9 mouse cellular contexts compared by ENCODE assay signal in genomic region chr17:79976518-79977100, GRCm38 (mm10).
DNase-seq lines count a peak whose midpoint lies in the region; ATAC-seq and TF ChIP-seq lines count a peak whose summit lies in the region.
"Had no signal": no experiment of that assay in that cellular context is flagged by ENCODE, and none has a peak within 500 bp of the region (broad histone marks: within the 10 kb centered on the region; RNA-seq: fewer than 3 reads in every experiment).

No protein-coding gene starts in this region.

- TF ChIP-seq CTCF in ES-Bruce4 (IDR thresholded peaks at IDR 0.05; ENCODE audit: low read depth, low read length), result no peak
- TF ChIP-seq CTCF in forebrain, postnatal 0 days (IDR thresholded peaks at IDR 0.05; ENCODE audit: low read depth), result no peak

- H3K4me1 ChIP-seq in heart, embryonic 13.5 days, result peaks cover 21% of the 10 kb centered on the region
- peaks cover 9% of the 10 kb centered on the region for H3K4me1 ChIP-seq in ES-Bruce4 (ENCODE audit: control insufficient read depth, insufficient read depth, low read length)
- H3K4me1 ChIP-seq in forebrain, postnatal 0 days (ENCODE audit: insufficient read depth), result no peaks in the 10 kb centered on the region
- H3K4me1 ChIP-seq in liver, embryonic 15.5 days (replicated peaks), result peaks cover 30% of the 10 kb centered on the region

- intact Hi-C loops in heart, postnatal 10 days (cut with DNase I), result no loop called here

- no peaks in the 10 kb centered on the region for H3K36me3 ChIP-seq in heart, embryonic 13.5 days
- H3K36me3 ChIP-seq in ES-Bruce4 (ENCODE audit: control insufficient read depth, insufficient read depth, low read length, poor library complexity, severe bottlenecking), result no peaks in the 10 kb centered on the region
- H3K36me3 ChIP-seq in forebrain, postnatal 0 days (ENCODE audit: insufficient read depth), result no peaks in the 10 kb centered on the region
- no peaks in the 10 kb centered on the region for H3K36me3 ChIP-seq in liver, embryonic 15.5 days (replicated peaks)

- H3K4me2 ChIP-seq in heart, embryonic 13.5 days, result peak overlapping the region; percentile 65
- peak overlapping the region; percentile 47 for H3K4me2 ChIP-seq in forebrain, postnatal 0 days (ENCODE audit: low read depth)
- peak overlapping the region; percentile 59 for H3K4me2 ChIP-seq in liver, embryonic 15.5 days

- no peak for TF ChIP-seq POLR2A in ES-Bruce4 (IDR thresholded peaks at IDR 0.05; ENCODE audit: insufficient read depth, low read length)

- no peaks in the 10 kb centered on the region for H3K27me3 ChIP-seq in heart, embryonic 13.5 days (replicated peaks)
- no peaks in the 10 kb centered on the region for H3K27me3 ChIP-seq in ES-Bruce4 (ENCODE audit: control insufficient read depth, insufficient read depth, low read length, poor library complexity, severe bottlenecking)
- no peaks in the 10 kb centered on the region for H3K27me3 ChIP-seq in forebrain, postnatal 0 days (ENCODE audit: insufficient read depth, low read length)
- H3K27me3 ChIP-seq in liver, embryonic 15.5 days, result no peaks in the 10 kb centered on the region; the same call in 1 of the 2 replicates

- TF ChIP-seq EP300 in ES-Bruce4 (IDR thresholded peaks at IDR 0.05; ENCODE audit: insufficient read depth, low read depth, low read length), result no peak

- ATAC-seq in heart, embryonic 13.5 days (ENCODE audit: extremely low read depth, insufficient number of reproducible peaks, low FRiP score, low TSS enrichment), result no peak
- ATAC-seq in forebrain, postnatal 0 days, result no peak
- no peak for ATAC-seq in liver, embryonic 15.5 days (ENCODE audit: insufficient read depth)

- DNase-seq in heart, postnatal 10 days, result no peak
- no peak for DNase-seq in forebrain, postnatal 0 days
- DNase-seq in thymus, postnatal 14 days, result no peak
- DNase-seq in adrenal gland, postnatal 10 days, result no peak
- DNase-seq in cerebellum, postnatal 14 days, result no peak

- no peak overlapping the region for H3K27ac ChIP-seq in heart, embryonic 13.5 days (replicated peaks)
- peak overlapping the region; percentile 69 for H3K27ac ChIP-seq in ES-Bruce4 (ENCODE audit: insufficient read depth, low read length)
- H3K27ac ChIP-seq in forebrain, postnatal 0 days (ENCODE audit: low read depth, low read length), result no peak overlapping the region
- H3K27ac ChIP-seq in liver, embryonic 15.5 days (replicated peaks), result no peak overlapping the region

- WGBS in heart, embryonic 13.5 days, result 76% methylated on average over 5 of the region's 5 CpGs
- WGBS in forebrain, postnatal 0 days, result 82% methylated on average over 5 of the region's 5 CpGs
- 67% methylated on average over 5 of the region's 5 CpGs for WGBS in liver, embryonic 15.5 days (ENCODE audit: insufficient replicate concordance)

- H3K9ac ChIP-seq in heart, embryonic 13.5 days, result no peak overlapping the region
- H3K9ac ChIP-seq in ES-Bruce4 (ENCODE audit: low read depth, poor library complexity, severe bottlenecking), result no peak overlapping the region
- peak overlapping the region; percentile 11; the same call in 1 of the 2 replicates for H3K9ac ChIP-seq in forebrain, postnatal 0 days
- no peak overlapping the region for H3K9ac ChIP-seq in liver, embryonic 15.5 days

- peak overlapping the region; percentile 27 for H3K4me3 ChIP-seq in heart, embryonic 13.5 days
- H3K4me3 ChIP-seq in ES-Bruce4 (ENCODE audit: low read depth, low read length), result no peak overlapping the region
- H3K4me3 ChIP-seq in forebrain, postnatal 0 days (ENCODE audit: low read depth, low read length), result peak overlapping the region; percentile 25; the same call in 1 of the 2 replicates
- 0 out of 2 replicates have a peak overlapping the region, but pooled peaks have one; percentile 20 for H3K4me3 ChIP-seq in liver, embryonic 15.5 days (replicated peaks)
- H3K4me3 ChIP-seq: myocyte had no signal

- no peaks in the 10 kb centered on the region for H3K9me3 ChIP-seq in heart, embryonic 13.5 days
- H3K9me3 ChIP-seq in ES-Bruce4 (replicated peaks; ENCODE audit: control insufficient read depth, insufficient read depth, low read length, poor library complexity, severe bottlenecking), result no peaks in the 10 kb centered on the region
- no peaks in the 10 kb centered on the region for H3K9me3 ChIP-seq in forebrain, postnatal 0 days (ENCODE audit: low read length)
- no peaks in the 10 kb centered on the region for H3K9me3 ChIP-seq in liver, embryonic 15.5 days (replicated peaks)
